25 mouse cellular contexts compared by ENCODE assay signal in the genomic region with DNA sequence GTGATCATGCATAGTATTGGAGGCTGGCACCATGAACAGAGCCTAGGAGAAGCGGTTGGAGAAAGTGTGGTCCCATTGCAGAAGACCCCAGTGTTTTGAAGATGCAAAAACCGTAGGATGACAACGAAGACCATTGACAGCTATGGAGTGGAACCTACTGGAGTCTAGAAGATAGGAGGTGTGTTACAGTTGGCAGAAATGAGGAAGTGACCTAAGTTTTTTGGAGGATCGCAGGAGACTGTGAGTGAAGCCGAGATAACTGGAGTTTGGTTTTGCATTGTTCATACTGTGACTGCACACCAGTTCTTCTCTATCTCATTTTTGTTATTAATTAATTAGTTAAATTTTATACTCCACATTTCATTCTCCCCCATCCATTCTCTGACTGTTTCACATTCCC.
"Had no signal": no experiment of that assay in that cellular context is flagged by ENCODE, and none has a peak within 500 bp of the region (broad histone marks: within the 10 kb centered on the region; RNA-seq: fewer than 3 reads in every experiment).

No protein-coding gene starts in this region.

- H3K4me3 ChIP-seq: heart, embryonic 10.5 days; heart, embryonic 12.5 days; hindbrain, embryonic 10.5 days; hindbrain, embryonic 13.5 days; hindbrain, embryonic 15.5 days; kidney, embryonic 15.5 days; left cerebral cortex, adult 2 months; limb, embryonic 10.5 days; limb, embryonic 12.5 days; liver, embryonic 13.5 days; liver, embryonic 15.5 days had no signal

- H3K9ac ChIP-seq: heart, embryonic 12.5 days; hindbrain, embryonic 13.5 days; hindbrain, embryonic 15.5 days; kidney, embryonic 15.5 days; limb, embryonic 12.5 days; liver, embryonic 13.5 days; liver, embryonic 15.5 days had no signal

- H3K4me1 ChIP-seq: heart, embryonic 10.5 days; heart, embryonic 12.5 days; hindbrain, embryonic 10.5 days; hindbrain, embryonic 13.5 days; hindbrain, embryonic 15.5 days; kidney, embryonic 15.5 days; limb, embryonic 10.5 days; limb, embryonic 12.5 days; liver, embryonic 13.5 days; liver, embryonic 15.5 days had no signal

- H3K9me3 ChIP-seq: heart, embryonic 10.5 days; heart, embryonic 12.5 days; hindbrain, embryonic 10.5 days; hindbrain, embryonic 13.5 days; hindbrain, embryonic 15.5 days; kidney, embryonic 15.5 days; limb, embryonic 10.5 days; limb, embryonic 12.5 days; liver, embryonic 13.5 days; liver, embryonic 15.5 days had no signal

- H3K27ac ChIP-seq: heart, embryonic 10.5 days; hindbrain, embryonic 10.5 days; hindbrain, embryonic 13.5 days; hindbrain, embryonic 15.5 days; hindbrain, postnatal 0 days; kidney, embryonic 15.5 days; kidney, postnatal 0 days; left cerebral cortex, adult 2 months; limb, embryonic 10.5 days; limb, embryonic 12.5 days; liver, embryonic 13.5 days; liver, embryonic 15.5 days had no signal

- H3K27me3 ChIP-seq: heart, embryonic 12.5 days; hindbrain, embryonic 13.5 days; hindbrain, embryonic 15.5 days; kidney, embryonic 15.5 days; limb, embryonic 12.5 days; liver, embryonic 13.5 days; liver, embryonic 15.5 days had no signal

- H3K36me3 ChIP-seq: heart, embryonic 10.5 days; heart, embryonic 12.5 days; hindbrain, embryonic 10.5 days; kidney, embryonic 15.5 days; limb, embryonic 10.5 days; limb, embryonic 12.5 days; liver, embryonic 13.5 days; liver, embryonic 15.5 days had no signal

- DNase-seq: gastrocnemius, postnatal 14 days; gastrocnemius, postnatal 36 days; heart, adult 18-20 months; heart, postnatal 10 days; heart, postnatal 4 days; kidney, adult 11 months; kidney, adult 2 months; kidney, adult 9 months; kidney, postnatal 14 days; kidney, postnatal 4 days; liver; liver, embryonic 13.5 days had no signal

- ATAC-seq: hindbrain, postnatal 0 days; intestine, embryonic 16.5 days had no signal
